Mouse (Mus musculus) heart, embryonic 13.5 days (tissue): ENCODE results near the gene Nuak2. TPM values are rescaled to one million over a fixed set of nuclear protein-coding genes. Genes with fewer than 3 reads are reported as not detected.
"Not testable (repeated sequence)": the region's sequence is repeated elsewhere in the genome, so short reads cannot be mapped to it uniquely, and the experiment has no call there.

Source experiments
- ATAC-seq: fragments of 200-750 bp; cut with Nextera tagmentation; 2 replicates; pipeline ENCODE4 v1.8.0; 2017; ENCODE audit warnings: moderate TSS enrichment; ENCODE audit not compliant: insufficient number of reproducible peaks, low FRiP score, low TSS enrichment; ENCODE audit errors: extremely low read depth
- H3K27ac ChIP-seq: fragments of 300-500 bp; sonication (generic); replicated peaks from 2 replicates; pipeline ENCODE4 v1.5.1; 2015; ENCODE audit warnings: moderate library complexity, mild to moderate bottlenecking, inconsistent platforms
- H3K27me3 ChIP-seq: fragments of 300-500 bp; sonication (generic); replicated peaks from 2 replicates; pipeline ENCODE4 v1.6.1; 2015; ENCODE audit warnings: mild to moderate bottlenecking, inconsistent platforms
- H3K36me3 ChIP-seq: fragments of 300-500 bp; sonication (generic); 2 replicates; pipeline ENCODE4 v1.6.1; 2015; ENCODE audit warnings: mild to moderate bottlenecking, inconsistent platforms
- H3K4me1 ChIP-seq: fragments of 300-500 bp; sonication (generic); 2 replicates; pipeline ENCODE4 v1.6.1; 2015; ENCODE audit warnings: inconsistent platforms
- H3K4me2 ChIP-seq: fragments of 300-500 bp; sonication (generic); 2 replicates; pipeline ENCODE4 v1.6.1; 2015; ENCODE audit warnings: inconsistent platforms, mild to moderate bottlenecking, moderate library complexity
- H3K4me3 ChIP-seq: fragments of 300-500 bp; sonication (generic); 2 replicates; pipeline ENCODE4 v1.5.1; 2015; ENCODE audit warnings: moderate library complexity, mild to moderate bottlenecking, inconsistent platforms
- H3K9ac ChIP-seq: fragments of 300-500 bp; sonication (generic); 2 replicates; pipeline ENCODE4 v1.6.1; 2015; ENCODE audit warnings: inconsistent platforms, mild to moderate bottlenecking, moderate library complexity
- H3K9me3 ChIP-seq: fragments of 300-500 bp; sonication (generic); 2 replicates; pipeline ENCODE4 v1.6.1; 2016; ENCODE audit warnings: inconsistent platforms
- WGBS: fragments of 180-500 bp; shearing (Covaris S2); methylation state at CpG from one replicate; pipeline ENCODE4 v1.1.7; 2015; ENCODE audit warnings: mixed read lengths; 5-methylcytosine and 5-hydroxymethylcytosine counted together
- polyA plus RNA-seq: library from polyadenylated mRNA; unstranded; fragments of >200 nt; fragmentation: Nextera tagmentation; extraction: Ambion mirVana; gene quantifications from 2 replicates; pipeline ENCODE4 v1.2.1, GENCODE M21; 2015

Gene Nuak2
- polyA plus RNA-seq, 1 experiment from 2014 or later: 2.0 TPM

GRCm38 (mm10) chr1:132343656-132344055 is 27.7 kb downstream of the Nuak2 start:
- no peak overlapping the region for H3K4me2 ChIP-seq
- H3K27me3 ChIP-seq: no peaks in the 10 kb centered on the region
- H3K4me1 ChIP-seq: peaks cover 28% of the 10 kb centered on the region
- no peak for ATAC-seq
- H3K4me3 ChIP-seq: no peak overlapping the region
- WGBS: 82% methylated on average over 1 of the region's 1 CpGs
- no peaks in the 10 kb centered on the region for H3K9me3 ChIP-seq
- no peak overlapping the region for H3K9ac ChIP-seq
- no peaks in the 10 kb centered on the region for H3K36me3 ChIP-seq
- no peak overlapping the region for H3K27ac ChIP-seq

- Histone ChIP-seq H3K4me2 (no peak overlapping the region), H3K4me1 (peaks cover 28% of the 10 kb centered on the region), H3K27me3 (no peaks in the 10 kb centered on the region), H3K9ac (no peak overlapping the region), H3K27ac (peak overlapping the region; percentile 5; the same call in 1 of the 2 replicates), H3K4me3 (no peak overlapping the region), H3K36me3 (no peaks in the 10 kb centered on the region), H3K9me3 (no peaks in the 10 kb centered on the region)
- no peak for ATAC-seq
- WGBS: 64% methylated on average over 4 of the region's 4 CpGs
Observed at GRCm38 (mm10) chr1:132345514-132345913, 29.6 kb downstream of the Nuak2 start.

- no peaks in the 10 kb centered on the region for H3K27me3 ChIP-seq
- peaks cover 28% of the 10 kb centered on the region for H3K4me1 ChIP-seq
- no peak; the same call in 1 of the 2 replicates for ATAC-seq
- H3K36me3 ChIP-seq: no peaks in the 10 kb centered on the region
- H3K4me2 ChIP-seq: no peak overlapping the region
- 0 out of 2 replicates have a peak, but pooled peaks cover 4% of the 10 kb centered on the region for H3K9me3 ChIP-seq
- WGBS: 48% methylated on average over 12 of the region's 12 CpGs
- peak overlapping the region; percentile 13 for H3K27ac ChIP-seq
- peak overlapping the region; percentile 6; the same call in 1 of the 2 replicates for H3K9ac ChIP-seq
- H3K4me3 ChIP-seq: no peak overlapping the region
Observed at GRCm38 (mm10) chr1:132346134-132346851, 30.4 kb downstream of the Nuak2 start.

GRCm38 (mm10) chr1:132346951-132347350 is 31.0 kb downstream of the Nuak2 start:
- H3K27ac ChIP-seq: peak overlapping the region; percentile 13; the same call in 1 of the 2 replicates
- H3K4me1 ChIP-seq: peaks cover 25% of the 10 kb centered on the region
- H3K4me2 ChIP-seq: no peak overlapping the region
- H3K9me3 ChIP-seq: 0 out of 2 replicates have a peak, but pooled peaks cover 4% of the 10 kb centered on the region
- no peak overlapping the region for H3K9ac ChIP-seq
- ATAC-seq: no peak
- no peaks in the 10 kb centered on the region for H3K27me3 ChIP-seq
- no peak overlapping the region for H3K4me3 ChIP-seq
- H3K36me3 ChIP-seq: no peaks in the 10 kb centered on the region

- H3K9ac ChIP-seq: no peak overlapping the region
- H3K27me3 ChIP-seq: no peaks in the 10 kb centered on the region
- no peaks in the 10 kb centered on the region for H3K36me3 ChIP-seq
- ATAC-seq: no peak
- WGBS: 81% methylated on average over 5 of the region's 5 CpGs
- H3K4me3 ChIP-seq: no peak overlapping the region
- H3K27ac ChIP-seq: no peak overlapping the region
- H3K4me2 ChIP-seq: no peak overlapping the region
- 0 out of 2 replicates have a peak, but pooled peaks cover 4% of the 10 kb centered on the region for H3K9me3 ChIP-seq
- H3K4me1 ChIP-seq: peaks cover 22% of the 10 kb centered on the region
Observed at GRCm38 (mm10) chr1:132348401-132348800, 32.5 kb downstream of the Nuak2 start.

- peaks cover 28% of the 10 kb centered on the region for H3K4me1 ChIP-seq
- H3K4me3 ChIP-seq, ATAC-seq, H3K9me3 ChIP-seq, H3K4me2 ChIP-seq, H3K27ac ChIP-seq, H3K27me3 ChIP-seq, H3K36me3 ChIP-seq, H3K9ac ChIP-seq: not testable (repeated sequence)
Observed at GRCm38 (mm10) chr1:132349049-132349448, 33.1 kb downstream of the Nuak2 start.

- H3K27me3 ChIP-seq, H3K9ac ChIP-seq, H3K36me3 ChIP-seq, ATAC-seq, H3K9me3 ChIP-seq, H3K4me3 ChIP-seq, H3K27ac ChIP-seq, H3K4me2 ChIP-seq: not testable (repeated sequence)
- WGBS: 93% methylated on average over 3 of the region's 3 CpGs
- peaks cover 31% of the 10 kb centered on the region for H3K4me1 ChIP-seq
Observed at GRCm38 (mm10) chr1:132349601-132350000, 33.7 kb downstream of the Nuak2 start.

- no peak overlapping the region for H3K9ac ChIP-seq
- H3K4me1 ChIP-seq: peaks cover 35% of the 10 kb centered on the region
- no peak overlapping the region for H3K4me2 ChIP-seq
- H3K27ac ChIP-seq: no peak overlapping the region
- 89% methylated on average over 4 of the region's 4 CpGs for WGBS
- no peak overlapping the region for H3K4me3 ChIP-seq
- ATAC-seq: no peak
- 0 out of 2 replicates have a peak, but pooled peaks cover 4% of the 10 kb centered on the region for H3K9me3 ChIP-seq
- no peaks in the 10 kb centered on the region for H3K27me3 ChIP-seq
- no peaks in the 10 kb centered on the region for H3K36me3 ChIP-seq
Observed at GRCm38 (mm10) chr1:132351058-132351457, 35.1 kb downstream of the Nuak2 start.

- Histone ChIP-seq H3K4me3 (no peak overlapping the region), H3K27ac (no peak overlapping the region), H3K36me3 (peaks cover 18% of the 10 kb centered on the region), H3K27me3 (no peaks in the 10 kb centered on the region), H3K4me2 (no peak overlapping the region), H3K4me1 (peaks cover 35% of the 10 kb centered on the region), H3K9me3 (0 out of 2 replicates have a peak, but pooled peaks cover 4% of the 10 kb centered on the region), H3K9ac (no peak overlapping the region)
- no peak for ATAC-seq
- 46% methylated on average over 5 of the region's 5 CpGs for WGBS
Observed at GRCm38 (mm10) chr1:132353389-132353788, 37.5 kb downstream of the Nuak2 start.

- WGBS: 77% methylated on average over 9 of the region's 9 CpGs
Observed at GRCm38 (mm10) chr1:132354234-132354633, 38.3 kb downstream of the Nuak2 start.

GRCm38 (mm10) chr1:132355162-132355601 is 39.3 kb downstream of the Nuak2 start:
- Histone ChIP-seq H3K4me3 (no peak overlapping the region), H3K4me2 (no peak overlapping the region), H3K27ac (peak overlapping the region; percentile 24; the same call in 1 of the 2 replicates), H3K4me1 (peaks cover 35% of the 10 kb centered on the region), H3K27me3 (no peaks in the 10 kb centered on the region), H3K9ac (peak overlapping the region; percentile 59), H3K9me3 (0 out of 2 replicates have a peak, but pooled peaks cover 4% of the 10 kb centered on the region), H3K36me3 (peaks cover 35% of the 10 kb centered on the region)
- WGBS: 54% methylated on average over 6 of the region's 6 CpGs
- ATAC-seq: no peak

More at GRCm38 (mm10) chr1:132354234-132354633, 38.3 kb downstream of the Nuak2 start:
- no peak overlapping the region for H3K4me3 ChIP-seq
- H3K9ac ChIP-seq: 0 out of 2 replicates have a peak overlapping the region, but pooled peaks have one; percentile 59
- no peak overlapping the region for H3K27ac ChIP-seq
- H3K4me2 ChIP-seq: no peak overlapping the region
- H3K27me3 ChIP-seq: no peaks in the 10 kb centered on the region
- H3K36me3 ChIP-seq: peaks cover 26% of the 10 kb centered on the region
- ATAC-seq: no peak
- 0 out of 2 replicates have a peak, but pooled peaks cover 4% of the 10 kb centered on the region for H3K9me3 ChIP-seq
- H3K4me1 ChIP-seq: peaks cover 35% of the 10 kb centered on the region
